Mouse (Mus musculus): ENCODE data around the gene Astn2. TPM values are rescaled to one million over a fixed set of nuclear protein-coding genes. Genes with fewer than 3 reads are reported as not detected.

The Astn2 gene
- polyA plus RNA-seq, 1 experiment from 2014 or later: 1.2 TPM

GRCm38 (mm10) chr4:66169485-66169884, 234.9 kb downstream of the Astn2 start:
- WGBS: 33% methylated on average over 2 of the region's 2 CpGs
- no peak overlapping the region for H3K4me2 ChIP-seq (replicated peaks; ENCODE audit: low read depth, low read length)
- DNase-seq (ENCODE audit: low spot score) (no peak), ATAC-seq (ENCODE audit: low FRiP score) (peak; percentile 77)
- H3K36me3 ChIP-seq (ENCODE audit: control insufficient read depth, insufficient read depth, low read length): no peaks in the 10 kb centered on the region
- H3K4me3 ChIP-seq (ENCODE audit: low read depth, low read length): no peak overlapping the region
- 0 out of 2 replicates have a peak, but pooled peaks cover 2% of the 10 kb centered on the region for H3K4me1 ChIP-seq (replicated peaks; ENCODE audit: control insufficient read depth, insufficient read depth, low read length)
- H3K27ac ChIP-seq (ENCODE audit: low read depth, low read length): 0 out of 2 replicates have a peak overlapping the region, but pooled peaks have one; percentile 18
- H3K9ac ChIP-seq (ENCODE audit: low read depth, low read length): no peak overlapping the region
- H3K9me3 ChIP-seq (ENCODE audit: control insufficient read depth, low read length): no peaks in the 10 kb centered on the region
- no peaks in the 10 kb centered on the region for H3K27me3 ChIP-seq (ENCODE audit: control insufficient read depth, insufficient read depth, low read length)

- Histone ChIP-seq H3K9ac (ENCODE audit: low read depth, low read length) (no peak overlapping the region), H3K4me3 (ENCODE audit: low read depth, low read length) (no peak overlapping the region), H3K36me3 (ENCODE audit: control insufficient read depth, insufficient read depth, low read length) (no peaks in the 10 kb centered on the region), H3K4me1 (replicated peaks; ENCODE audit: control insufficient read depth, insufficient read depth, low read length) (no peaks in the 10 kb centered on the region), H3K9me3 (ENCODE audit: control insufficient read depth, low read length) (no peaks in the 10 kb centered on the region), H3K4me2 (replicated peaks; ENCODE audit: low read depth, low read length) (no peak overlapping the region), H3K27me3 (ENCODE audit: control insufficient read depth, insufficient read depth, low read length) (no peaks in the 10 kb centered on the region), H3K27ac (ENCODE audit: low read depth, low read length) (no peak overlapping the region)
- DNase-seq (ENCODE audit: low spot score) (no peak), ATAC-seq (ENCODE audit: low FRiP score) (no peak)
- WGBS: 81% methylated on average over 3 of the region's 3 CpGs
Measured at GRCm38 (mm10) chr4:66158714-66159113, 245.7 kb downstream of the Astn2 start.

- no peaks in the 10 kb centered on the region for H3K36me3 ChIP-seq (ENCODE audit: control insufficient read depth, insufficient read depth, low read length)
- no peaks in the 10 kb centered on the region for H3K27me3 ChIP-seq (ENCODE audit: control insufficient read depth, insufficient read depth, low read length)
- H3K9me3 ChIP-seq (ENCODE audit: control insufficient read depth, low read length): no peaks in the 10 kb centered on the region
- no peak overlapping the region for H3K4me2 ChIP-seq (replicated peaks; ENCODE audit: low read depth, low read length)
- H3K4me3 ChIP-seq (ENCODE audit: low read depth, low read length): no peak overlapping the region
- H3K4me1 ChIP-seq (replicated peaks; ENCODE audit: control insufficient read depth, insufficient read depth, low read length): no peaks in the 10 kb centered on the region
- 75% methylated on average over 3 of the region's 3 CpGs for WGBS
- no peak overlapping the region for H3K9ac ChIP-seq (ENCODE audit: low read depth, low read length)
- no peak for ATAC-seq (ENCODE audit: low FRiP score)
- H3K27ac ChIP-seq (ENCODE audit: low read depth, low read length): no peak overlapping the region
- DNase-seq (ENCODE audit: low spot score): no peak
Measured at GRCm38 (mm10) chr4:66157439-66158113, 246.8 kb downstream of the Astn2 start.

- WGBS: 88% methylated on average over 5 of the region's 5 CpGs
Measured at GRCm38 (mm10) chr4:66146546-66146945, 257.9 kb downstream of the Astn2 start.

GRCm38 (mm10) chr4:66126181-66126580, 278.2 kb downstream of the Astn2 start:
- Histone ChIP-seq H3K36me3 (ENCODE audit: control insufficient read depth, insufficient read depth, low read length) (no peaks in the 10 kb centered on the region), H3K9me3 (ENCODE audit: control insufficient read depth, low read length) (no peaks in the 10 kb centered on the region), H3K27ac (ENCODE audit: low read depth, low read length) (no peak overlapping the region), H3K27me3 (ENCODE audit: control insufficient read depth, insufficient read depth, low read length) (no peaks in the 10 kb centered on the region), H3K9ac (ENCODE audit: low read depth, low read length) (no peak overlapping the region), H3K4me3 (ENCODE audit: low read depth, low read length) (no peak overlapping the region), H3K4me1 (replicated peaks; ENCODE audit: control insufficient read depth, insufficient read depth, low read length) (no peaks in the 10 kb centered on the region), H3K4me2 (replicated peaks; ENCODE audit: low read depth, low read length) (no peak overlapping the region)
- no peak for DNase-seq (ENCODE audit: low spot score)
- no peak for ATAC-seq (ENCODE audit: low FRiP score)
- 84% methylated on average over 3 of the region's 3 CpGs for WGBS

More at GRCm38 (mm10) chr4:66146546-66146945, 257.9 kb downstream of the Astn2 start:
- H3K4me1 ChIP-seq (replicated peaks; ENCODE audit: control insufficient read depth, insufficient read depth, low read length): no peaks in the 10 kb centered on the region
- no peak overlapping the region for H3K4me2 ChIP-seq (replicated peaks; ENCODE audit: low read depth, low read length)
- no peak overlapping the region for H3K4me3 ChIP-seq (ENCODE audit: low read depth, low read length)
- no peaks in the 10 kb centered on the region for H3K36me3 ChIP-seq (ENCODE audit: control insufficient read depth, insufficient read depth, low read length)
- no peaks in the 10 kb centered on the region for H3K9me3 ChIP-seq (ENCODE audit: control insufficient read depth, low read length)
- no peak overlapping the region for H3K9ac ChIP-seq (ENCODE audit: low read depth, low read length)
- DNase-seq (ENCODE audit: low spot score): no peak
- no peak for ATAC-seq (ENCODE audit: low FRiP score)
- no peak overlapping the region for H3K27ac ChIP-seq (ENCODE audit: low read depth, low read length)
- no peaks in the 10 kb centered on the region for H3K27me3 ChIP-seq (ENCODE audit: control insufficient read depth, insufficient read depth, low read length)

- Histone ChIP-seq H3K9ac (ENCODE audit: low read depth, low read length) (no peak overlapping the region), H3K9me3 (ENCODE audit: control insufficient read depth, low read length) (no peaks in the 10 kb centered on the region), H3K36me3 (ENCODE audit: control insufficient read depth, insufficient read depth, low read length) (no peaks in the 10 kb centered on the region), H3K4me2 (replicated peaks; ENCODE audit: low read depth, low read length) (no peak overlapping the region), H3K27me3 (ENCODE audit: control insufficient read depth, insufficient read depth, low read length) (no peaks in the 10 kb centered on the region), H3K4me3 (ENCODE audit: low read depth, low read length) (no peak overlapping the region), H3K27ac (ENCODE audit: low read depth, low read length) (no peak overlapping the region), H3K4me1 (replicated peaks; ENCODE audit: control insufficient read depth, insufficient read depth, low read length) (no peaks in the 10 kb centered on the region)
- no peak for ATAC-seq (ENCODE audit: low FRiP score)
- DNase-seq (ENCODE audit: low spot score): no peak
- WGBS: 89% methylated on average over 7 of the region's 7 CpGs
Measured at GRCm38 (mm10) chr4:66122766-66123358, 281.5 kb downstream of the Astn2 start.

- no peaks in the 10 kb centered on the region for H3K4me1 ChIP-seq (replicated peaks; ENCODE audit: control insufficient read depth, insufficient read depth, low read length)
- no peak overlapping the region for H3K27ac ChIP-seq (ENCODE audit: low read depth, low read length)
- no peak for DNase-seq (ENCODE audit: low spot score)
- no peaks in the 10 kb centered on the region for H3K27me3 ChIP-seq (ENCODE audit: control insufficient read depth, insufficient read depth, low read length)
- WGBS: 89% methylated on average over 2 of the region's 2 CpGs
- H3K4me2 ChIP-seq (replicated peaks; ENCODE audit: low read depth, low read length): no peak overlapping the region
- H3K4me3 ChIP-seq (ENCODE audit: low read depth, low read length): no peak overlapping the region
- no peaks in the 10 kb centered on the region for H3K9me3 ChIP-seq (ENCODE audit: control insufficient read depth, low read length)
- H3K9ac ChIP-seq (ENCODE audit: low read depth, low read length): no peak overlapping the region
- H3K36me3 ChIP-seq (ENCODE audit: control insufficient read depth, insufficient read depth, low read length): no peaks in the 10 kb centered on the region
- no peak for ATAC-seq (ENCODE audit: low FRiP score)
Measured at GRCm38 (mm10) chr4:66114243-66114642, 290.2 kb downstream of the Astn2 start.

- Histone ChIP-seq H3K27ac (ENCODE audit: low read depth, low read length) (no peak overlapping the region), H3K9me3 (ENCODE audit: control insufficient read depth, low read length) (no peaks in the 10 kb centered on the region), H3K4me2 (replicated peaks; ENCODE audit: low read depth, low read length) (no peak overlapping the region), H3K27me3 (ENCODE audit: control insufficient read depth, insufficient read depth, low read length) (no peaks in the 10 kb centered on the region), H3K36me3 (ENCODE audit: control insufficient read depth, insufficient read depth, low read length) (no peaks in the 10 kb centered on the region), H3K4me1 (replicated peaks; ENCODE audit: control insufficient read depth, insufficient read depth, low read length) (no peaks in the 10 kb centered on the region), H3K9ac (ENCODE audit: low read depth, low read length) (no peak overlapping the region), H3K4me3 (ENCODE audit: low read depth, low read length) (no peak overlapping the region)
- 71% methylated on average over 5 of the region's 5 CpGs for WGBS
- DNase-seq (ENCODE audit: low spot score) (no peak), ATAC-seq (ENCODE audit: low FRiP score) (no peak)
Measured at GRCm38 (mm10) chr4:66102037-66102436, 302.4 kb downstream of the Astn2 start.

- Histone ChIP-seq H3K9me3 (ENCODE audit: control insufficient read depth, low read length) (no peaks in the 10 kb centered on the region), H3K4me3 (ENCODE audit: low read depth, low read length) (no peak overlapping the region), H3K4me2 (replicated peaks; ENCODE audit: low read depth, low read length) (no peak overlapping the region), H3K9ac (ENCODE audit: low read depth, low read length) (no peak overlapping the region), H3K4me1 (replicated peaks; ENCODE audit: control insufficient read depth, insufficient read depth, low read length) (no peaks in the 10 kb centered on the region), H3K36me3 (ENCODE audit: control insufficient read depth, insufficient read depth, low read length) (no peaks in the 10 kb centered on the region), H3K27me3 (ENCODE audit: control insufficient read depth, insufficient read depth, low read length) (no peaks in the 10 kb centered on the region), H3K27ac (ENCODE audit: low read depth, low read length) (no peak overlapping the region)
- DNase-seq (ENCODE audit: low spot score): no peak
- no peak for ATAC-seq (ENCODE audit: low FRiP score)
- WGBS: 84% methylated on average over 1 of the region's 1 CpGs
Measured at GRCm38 (mm10) chr4:66097629-66098028, 306.8 kb downstream of the Astn2 start.

All from hindbrain, embryonic 11.5 days (tissue).